Mouse (Mus musculus) layer of hippocampus, postnatal 14 days (tissue): ENCODE measurements around the gene Rpa2. TPM values are rescaled to one million over a fixed set of nuclear protein-coding genes. Genes with fewer than 3 reads are reported as not detected.

ENCODE experiments used
- DNase-seq, 2 experiments: peaks; one replicate each; pipeline ENCODE4 v3.0.0; 2021 to 2022; ENCODE audit warnings: low spot score in 2 of 2, mixed read lengths in 1 of 2
- total RNA-seq, 2 experiments: library from RNA; stranded (reverse); gene quantifications; 2 replicates each; pipeline ENCODE4 v1.2.3; 2021

Rpa2 gene
- total RNA-seq, 2 experiments from 2014 or later = 11.6 to 13.4 TPM

GRCm38 (mm10) chr4:132802171-132802637 lies 34.1 kb downstream of the Rpa2 start:
- no peak for DNase-seq

GRCm38 (mm10) chr4:132803212-132803611 lies 35.1 kb downstream of the Rpa2 start:
- DNase-seq = no peak

GRCm38 (mm10) chr4:132803876-132804275 lies 35.7 kb downstream of the Rpa2 start:
- no peak for DNase-seq

- no peak for DNase-seq
Observed at GRCm38 (mm10) chr4:132804331-132804730, 36.2 kb downstream of the Rpa2 start.

- no peak for DNase-seq
Observed at GRCm38 (mm10) chr4:132805146-132805545, 37.0 kb downstream of the Rpa2 start.

GRCm38 (mm10) chr4:132805599-132806197 lies 37.6 kb downstream of the Rpa2 start:
- no peak for DNase-seq

- DNase-seq = no peak
Observed at GRCm38 (mm10) chr4:132806620-132807191, 38.6 kb downstream of the Rpa2 start.

GRCm38 (mm10) chr4:132807771-132808641 lies 39.9 kb downstream of the Rpa2 start:
- no peak for DNase-seq

GRCm38 (mm10) chr4:132809621-132810020 lies 41.5 kb downstream of the Rpa2 start:
- peak in 1 of 2 experiments; percentile 18 for DNase-seq

- no peak for DNase-seq
Observed at GRCm38 (mm10) chr4:132816404-132816803, 48.3 kb downstream of the Rpa2 start.

- DNase-seq = no peak
Observed at GRCm38 (mm10) chr4:132816855-132817254, 48.7 kb downstream of the Rpa2 start.

- no peak for DNase-seq
Observed at GRCm38 (mm10) chr4:132818442-132818841, 50.3 kb downstream of the Rpa2 start.

- peak; percentile 38 to 48 for DNase-seq
Observed at GRCm38 (mm10) chr4:132823614-132824366, 55.7 kb downstream of the Rpa2 start.

Other genes with a start within 250 kb of the Rpa2 start
- gene Atpif1, start 234.7 kb upstream of the Rpa2 start, total RNA-seq = 100 to 1,000 TPM; 584 to 591 TPM
- 10 to 100 TPM; 83.2 to 84.5 TPM for gene Dnajc8, start 232.8 kb upstream of the Rpa2 start, total RNA-seq
- 1 to 10 TPM; 1.4 TPM for gene Ptafr, start 204.3 kb upstream of the Rpa2 start, total RNA-seq
- gene Eya3, start 129.3 kb upstream of the Rpa2 start, total RNA-seq = 10 to 100 TPM; 21.2 to 25.8 TPM
- gene Xkr8, start 35.8 kb upstream of the Rpa2 start, total RNA-seq = 1 to 10 TPM; 1.7 to 2.3 TPM
- gene Smpdl3b, start 11.1 kb upstream of the Rpa2 start, total RNA-seq = 1 to 10 TPM; 1.0 to 1.2 TPM
- gene Themis2, start 28.1 kb downstream of the Rpa2 start, total RNA-seq = under 1 TPM; 0.53 to 0.55 TPM
- 10 to 100 TPM; 44.1 to 44.9 TPM for gene Ppp1r8, start 74.8 kb downstream of the Rpa2 start, total RNA-seq
- 100 to 1,000 TPM; 104 to 105 TPM for gene Stx12, start 116.2 kb downstream of the Rpa2 start, total RNA-seq
- gene Fam76a, start 154.2 kb downstream of the Rpa2 start, total RNA-seq = 10 to 100 TPM; 32.4 to 34.6 TPM
- not detected for gene Fgr, start 205.8 kb downstream of the Rpa2 start, total RNA-seq
- 10 to 100 TPM; 88.6 to 96.3 TPM for gene Ahdc1, start 242.9 kb downstream of the Rpa2 start, total RNA-seq